Mouse (Mus musculus) bone marrow, adult 2 months (tissue): ENCODE data around the gene Tmem28.

Experiments
- CTCF ChIP-seq: fragments of 200-500 bp; IDR thresholded peaks from 2 replicates; pipeline ENCODE4 v1.5.1; 2011; ENCODE audit warnings: low read length, control low read depth; ENCODE audit not compliant: control insufficient read depth, insufficient read depth
- POLR2A ChIP-seq: fragments of 200-500 bp; IDR thresholded peaks from 2 replicates; pipeline ENCODE4 v1.6.1; 2011; ENCODE audit warnings: low read depth, mild to moderate bottlenecking, control low read depth, low read length, borderline replicate concordance; ENCODE audit not compliant: control insufficient read depth

DNA sequence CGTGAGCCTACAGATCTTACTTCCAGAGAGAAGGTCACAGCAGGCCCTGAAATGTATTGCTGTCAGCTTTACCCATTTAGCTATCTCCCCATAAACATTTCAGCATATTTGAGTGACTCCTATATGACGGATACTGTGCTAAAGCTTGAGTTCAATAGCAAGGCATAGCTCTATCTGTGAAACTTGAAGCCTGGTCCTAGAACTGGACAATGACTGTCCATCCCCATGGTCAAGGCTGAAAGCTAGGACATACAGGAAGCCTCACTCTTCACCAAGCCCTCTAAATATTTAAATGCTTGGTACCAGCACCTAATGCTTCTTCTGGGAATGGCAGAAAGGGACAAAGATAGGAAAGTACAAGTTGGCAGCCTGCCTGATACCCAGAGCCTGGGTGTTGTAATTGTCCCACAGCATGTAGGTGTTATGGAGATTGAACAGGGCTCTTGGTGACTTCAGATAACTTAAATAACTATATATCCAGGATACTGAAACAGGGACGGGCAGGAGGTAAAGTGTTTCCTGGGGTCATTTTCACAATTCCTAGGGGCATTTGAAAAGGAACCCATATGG lies 51.9 kb downstream of the Tmem28 start:
- TF ChIP-seq POLR2A, result no peak
- no peak for TF ChIP-seq CTCF
